Mouse (Mus musculus): ENCODE results near the gene Tlr13. TPM values are rescaled to one million over a fixed set of nuclear protein-coding genes. Genes with fewer than 3 reads are reported as not detected.

The Tlr13 gene
- 0.71 and 1.9 TPM in 2 replicates for polyA plus RNA-seq (2012; ENCODE audit: low replicate concordance)

GRCm38 (mm10) chrX:106142936-106143335 is at the start of gene Tlr13:
Tlr13 (plus strand) TSS chrX:106143204.

GRCm38 (mm10) chrX:106186713-106187649 is 44.0 kb downstream of the Tlr13 start, which contains the start of gene Pgk1:
Pgk1 (plus strand) TSS chrX:106187100.

Other genes starting within 250 kb of the Tlr13 start
- 19.0 and 38.2 TPM in 2 replicates for gene Atrx, start 213.8 kb upstream of the Tlr13 start, polyA plus RNA-seq (2012; ENCODE audit: low replicate concordance)
- 3.1 and 4.2 TPM in 2 replicates for gene Magt1, start 131.3 kb upstream of the Tlr13 start, polyA plus RNA-seq (2012; ENCODE audit: low replicate concordance)
- gene Cox7b, start 127.5 kb upstream of the Tlr13 start, polyA plus RNA-seq (2012; ENCODE audit: low replicate concordance), result 12.5 and 15.2 TPM in 2 replicates
- gene Atp7a, start 115.9 kb upstream of the Tlr13 start, polyA plus RNA-seq (2012; ENCODE audit: low replicate concordance), result 0.71 and 1.5 TPM in 2 replicates
- gene Pgk1, start 43.9 kb downstream of the Tlr13 start, polyA plus RNA-seq (2012; ENCODE audit: low replicate concordance), result 6.6 and 7.1 TPM in 2 replicates
- gene Taf9b, start 78.0 kb downstream of the Tlr13 start, polyA plus RNA-seq (2012; ENCODE audit: low replicate concordance), result 0.45 and 0.86 TPM in 2 replicates
- gene Fnd3c2, start 112.2 kb downstream of the Tlr13 start, polyA plus RNA-seq (2012; ENCODE audit: low replicate concordance), result not detected in 2 replicates